In genomic region chr2:121630286-121630685, GRCm38 (mm10) we compare ENCODE assay signal across 16 mouse cellular contexts.
"Had no signal": no experiment of that assay in that cellular context is flagged by ENCODE, and none has a peak within 500 bp of the region (broad histone marks: within the 10 kb centered on the region; RNA-seq: fewer than 3 reads in every experiment).

No protein-coding gene starts in this region.

- DNase-seq: cerebellum, adult 2 months; cerebellum, adult 8-10 months; cerebellum, adult 9-10 months; cerebellum, postnatal 10 days; cerebellum, postnatal 14 days; cerebellum, postnatal 36 days; embryo, embryonic 11 days; forebrain, postnatal 0 days; gastrocnemius, adult 2 months; gastrocnemius, postnatal 10 days; gastrocnemius, postnatal 14 days; gastrocnemius, postnatal 25 days; gastrocnemius, postnatal 36 days; heart, adult 11 months; heart, adult 18-20 months; heart, adult 2 months had no signal
